Mouse (Mus musculus) stomach, embryonic 15.5 days (tissue): Measurements from ENCODE around the gene Olfr128. TPM values are rescaled to one million over a fixed set of nuclear protein-coding genes. Genes with fewer than 3 reads are reported as not detected.
"Not testable (repeated sequence)": the region's sequence is repeated elsewhere in the genome, so short reads cannot be mapped to it uniquely, and the experiment has no call there.

Experiments used
- ATAC-seq: fragments of 200-750 bp; cut with Nextera tagmentation; 2 replicates; pipeline ENCODE4 v1.8.0; 2017; ENCODE audit warnings: low read depth, moderate number of reproducible peaks, moderate TSS enrichment; ENCODE audit not compliant: insufficient read depth, low FRiP score
- H3K27ac ChIP-seq: fragments of 300-500 bp; sonication (generic); 2 replicates; pipeline ENCODE4 v1.5.1; 2015; ENCODE audit warnings: mild to moderate bottlenecking, inconsistent platforms
- H3K27me3 ChIP-seq: fragments of 300-500 bp; sonication (generic); replicated peaks from 2 replicates; pipeline ENCODE4 v1.6.1; 2015; ENCODE audit warnings: inconsistent platforms
- H3K36me3 ChIP-seq: fragments of 300-500 bp; sonication (generic); 2 replicates; pipeline ENCODE4 v1.6.1; 2015; ENCODE audit warnings: inconsistent platforms
- H3K4me1 ChIP-seq: fragments of 300-500 bp; sonication (generic); 2 replicates; pipeline ENCODE4 v1.6.1; 2015; ENCODE audit warnings: inconsistent platforms
- H3K4me2 ChIP-seq: fragments of 300-500 bp; sonication (generic); 2 replicates; pipeline ENCODE4 v1.6.1; 2015; ENCODE audit warnings: mild to moderate bottlenecking, inconsistent platforms
- H3K4me3 ChIP-seq: fragments of 300-500 bp; sonication (generic); replicated peaks from 2 replicates; pipeline ENCODE4 v1.5.1; 2015; ENCODE audit warnings: inconsistent platforms
- H3K9ac ChIP-seq: fragments of 300-500 bp; sonication (generic); 2 replicates; pipeline ENCODE4 v1.6.1; 2015; ENCODE audit warnings: inconsistent platforms
- H3K9me3 ChIP-seq: fragments of 300-500 bp; sonication (generic); 2 replicates; pipeline ENCODE4 v1.6.1; 2016; ENCODE audit warnings: inconsistent platforms
- WGBS: fragments of 180-500 bp; shearing (Covaris S2); methylation state at CpG from one replicate; pipeline ENCODE4 v1.1.7; 2015; 5-methylcytosine and 5-hydroxymethylcytosine counted together
- polyA plus RNA-seq: library from polyadenylated mRNA; unstranded; fragments of >200 nt; fragmentation: Nextera tagmentation; extraction: Ambion mirVana; gene quantifications from 2 replicates; pipeline ENCODE4 v1.2.1, GENCODE M21; 2015

The Olfr128 gene
- polyA plus RNA-seq, result not detected in 2 replicates

- Histone ChIP-seq H3K4me1 (no peaks in the 10 kb centered on the region), H3K9ac (no peak within 1 kb of the TSS), H3K4me2 (no peak within 1 kb of the TSS), H3K27ac (no peak within 1 kb of the TSS), H3K27me3 (no peaks in the 10 kb centered on the region), H3K36me3 (no peaks in the 10 kb centered on the region), H3K9me3 (no peaks in the 10 kb centered on the region), H3K4me3 (no peak within 1 kb of the TSS)
- ATAC-seq, result no peak
These were observed at the start of gene Olfr128 for GRCm38 (mm10) chr17:37920248-37920647. Olfr128 (plus strand) TSS chr17:37920548.

GRCm38 (mm10) chr17:37873830-37874229 lies 46.5 kb upstream of the Olfr128 start:
- no peak overlapping the region for H3K4me3 ChIP-seq
- H3K9ac ChIP-seq, result no peak overlapping the region
- no peaks in the 10 kb centered on the region for H3K27me3 ChIP-seq
- WGBS, result 81% methylated on average over 3 of the region's 3 CpGs
- H3K36me3 ChIP-seq, result no peaks in the 10 kb centered on the region
- no peaks in the 10 kb centered on the region for H3K4me1 ChIP-seq
- ATAC-seq, result no peak
- no peak overlapping the region for H3K4me2 ChIP-seq
- no peaks in the 10 kb centered on the region for H3K9me3 ChIP-seq
- H3K27ac ChIP-seq, result no peak overlapping the region

GRCm38 (mm10) chr17:37900137-37900536 lies 20.2 kb upstream of the Olfr128 start, which contains the start of gene Olfr127:
Olfr127 (plus strand) TSS chr17:37900437.
- H3K4me1 ChIP-seq, result no peaks in the 10 kb centered on the region
- H3K4me3 ChIP-seq, result no peak within 1 kb of the TSS
- no peaks in the 10 kb centered on the region for H3K27me3 ChIP-seq
- H3K36me3 ChIP-seq, result no peaks in the 10 kb centered on the region
- WGBS, result 62% methylated on average over 1 of the region's 1 CpGs
- H3K27ac ChIP-seq, result no peak within 1 kb of the TSS
- H3K4me2 ChIP-seq, result no peak within 1 kb of the TSS
- no peaks in the 10 kb centered on the region for H3K9me3 ChIP-seq
- no peak within 1 kb of the TSS for H3K9ac ChIP-seq
- ATAC-seq, result no peak

- whole genome bisulfite sequencing, result 65% methylated on average over 8 of the region's 8 CpGs
- H3K27ac ChIP-seq, H3K27me3 ChIP-seq, H3K9ac ChIP-seq, H3K4me1 ChIP-seq, H3K4me3 ChIP-seq, ATAC-seq, H3K9me3 ChIP-seq, H3K36me3 ChIP-seq, H3K4me2 ChIP-seq: not testable (repeated sequence)
These were observed 13.5 kb upstream of the Olfr128 start for GRCm38 (mm10) chr17:37906821-37907220.

- no peak within 1 kb of the TSS for H3K27ac ChIP-seq
- H3K9ac ChIP-seq, result no peak within 1 kb of the TSS
- H3K4me1 ChIP-seq, result no peaks in the 10 kb centered on the region
- ATAC-seq, result no peak
- H3K4me3 ChIP-seq, result no peak within 1 kb of the TSS
- no peaks in the 10 kb centered on the region for H3K36me3 ChIP-seq
- H3K9me3 ChIP-seq, result no peaks in the 10 kb centered on the region
- no peak within 1 kb of the TSS for H3K4me2 ChIP-seq
- H3K27me3 ChIP-seq, result no peaks in the 10 kb centered on the region
- WGBS, result 69% methylated on average over 2 of the region's 2 CpGs
These were observed 32.6 kb downstream of the Olfr128 start, which contains the start of gene Olfr761 for GRCm38 (mm10) chr17:37952979-37953378. Olfr761 (minus strand) TSS chr17:37953079.

GRCm38 (mm10) chr17:37973591-37973990 lies 53.2 kb downstream of the Olfr128 start:
- no peaks in the 10 kb centered on the region for H3K27me3 ChIP-seq
- no peak overlapping the region for H3K4me2 ChIP-seq
- H3K9me3 ChIP-seq, result no peaks in the 10 kb centered on the region
- no peaks in the 10 kb centered on the region for H3K4me1 ChIP-seq
- no peak overlapping the region for H3K9ac ChIP-seq
- no peak overlapping the region for H3K27ac ChIP-seq
- H3K4me3 ChIP-seq, result no peak overlapping the region
- H3K36me3 ChIP-seq, result no peaks in the 10 kb centered on the region
- ATAC-seq, result no peak
- 87% methylated on average over 3 of the region's 3 CpGs for WGBS

Other genes with a start within 250 kb of the Olfr128 start
- not detected in 2 replicates for gene Olfr119, start 224.0 kb upstream of the Olfr128 start, polyA plus RNA-seq
- gene Olfr120, start 198.7 kb upstream of the Olfr128 start, polyA plus RNA-seq, result not detected in 2 replicates
- gene Olfr121, start 171.7 kb upstream of the Olfr128 start, polyA plus RNA-seq, result not detected in 2 replicates
- not detected in 2 replicates for gene Olfr122, start 151.9 kb upstream of the Olfr128 start, polyA plus RNA-seq
- gene Olfr123, start 127.0 kb upstream of the Olfr128 start, polyA plus RNA-seq, result not detected in 2 replicates
- gene Olfr124, start 120.7 kb upstream of the Olfr128 start, polyA plus RNA-seq, result not detected in 2 replicates
- not detected in 2 replicates for gene Olfr125, start 87.6 kb upstream of the Olfr128 start, polyA plus RNA-seq
- not detected in 2 replicates for gene Olfr126, start 73.1 kb upstream of the Olfr128 start, polyA plus RNA-seq
- not detected in 2 replicates for gene Olfr127, start 20.1 kb upstream of the Olfr128 start, polyA plus RNA-seq
- not detected in 2 replicates for gene Olfr761, start 32.5 kb downstream of the Olfr128 start, polyA plus RNA-seq
- not detected in 2 replicates for gene Olfr129, start 139.5 kb downstream of the Olfr128 start, polyA plus RNA-seq
- gene Olfr130, start 143.4 kb downstream of the Olfr128 start, polyA plus RNA-seq, result not detected in 2 replicates
- gene Olfr131, start 168.1 kb downstream of the Olfr128 start, polyA plus RNA-seq, result not detected in 2 replicates
- not detected in 2 replicates for gene Olfr132, start 214.0 kb downstream of the Olfr128 start, polyA plus RNA-seq
- gene Olfr133, start 224.7 kb downstream of the Olfr128 start, polyA plus RNA-seq, result not detected in 2 replicates